Mouse (Mus musculus) kidney, adult 2 months (tissue): ENCODE measurements at regions not wholly inside any gene's neighbourhood (a gene's known extent, or its start where the extent isn't known, plus 50 kb on each side); places are given as distances from the start of the nearest gene placed in this dataset.

Source experiments
- CTCF ChIP-seq: fragments of 200-500 bp; conservative IDR thresholded peaks from 2 replicates; pipeline ENCODE4 v1.5.1; 2011; ENCODE audit warnings: low read depth, mild to moderate bottlenecking, control low read depth, low read length, moderate library complexity, mixed read lengths; ENCODE audit not compliant: insufficient read depth, insufficient read length
- POLR2A ChIP-seq: fragments of 200-500 bp; IDR thresholded peaks from one replicate; pipeline ENCODE4 v1.6.1; 2011; ENCODE audit warnings: low read depth, low read length, control low read depth

DNA sequence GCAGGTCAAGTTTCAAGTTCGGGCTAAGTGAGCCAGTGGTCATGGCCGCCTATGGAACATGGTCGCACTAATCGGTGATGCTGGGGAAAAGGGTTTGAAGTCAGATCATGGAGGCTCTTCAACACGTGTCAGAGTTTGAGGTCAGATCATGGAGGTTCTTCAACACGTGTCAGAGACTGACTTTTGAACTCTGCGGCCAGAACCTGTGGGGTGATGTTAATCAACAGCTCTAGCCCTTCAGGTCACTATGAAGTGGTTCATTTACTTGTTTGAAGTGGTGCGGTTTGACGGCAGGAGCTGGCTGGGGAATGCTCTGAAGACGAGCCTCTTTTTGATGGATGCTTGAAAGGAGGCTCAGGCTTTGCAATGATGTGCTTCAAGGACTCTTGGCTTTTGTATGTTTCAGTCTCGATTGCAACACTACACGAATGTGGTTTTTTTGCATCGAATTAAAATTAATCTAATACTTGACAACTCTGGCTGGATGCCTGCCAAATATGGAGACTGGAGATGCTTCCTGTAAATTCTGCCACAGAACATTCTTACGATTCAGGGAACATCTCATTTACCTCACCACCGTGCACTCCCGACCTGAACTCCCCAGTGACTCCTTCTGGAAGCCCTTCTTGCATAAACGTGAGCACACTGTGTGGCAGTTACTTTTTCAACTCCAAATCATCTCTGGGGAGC, 87.9 kb upstream of the 4930535I16Rik start:
- TF ChIP-seq POLR2A (no peak), CTCF (no peak)
